Mouse (Mus musculus) lung, postnatal 0 days (tissue): ENCODE results near the gene Vwa2. TPM values are rescaled to one million over a fixed set of nuclear protein-coding genes. Genes with fewer than 3 reads are reported as not detected.

ENCODE experiments used
- ATAC-seq: fragments of 200-750 bp; cut with Nextera tagmentation; 2 replicates; pipeline ENCODE4 v1.8.0; 2017; ENCODE audit warnings: moderate library complexity
- DNase-seq: peaks from one replicate; pipeline ENCODE4 v3.0.0-alpha.2; 2016; ENCODE audit warnings: low spot score
- H3K27ac ChIP-seq: fragments of 300-500 bp; sonication (generic); 2 replicates; pipeline ENCODE4 v1.5.1; 2014; ENCODE audit warnings: antibody characterized with exemption, mild to moderate bottlenecking, low read length, mixed read lengths
- H3K27me3 ChIP-seq: fragments of 300-500 bp; sonication (generic); replicated peaks from 2 replicates; pipeline ENCODE4 v1.6.1; 2014; ENCODE audit warnings: low read length, mixed read lengths; ENCODE audit not compliant: insufficient read depth
- H3K36me3 ChIP-seq: fragments of 300-500 bp; sonication (generic); 2 replicates; pipeline ENCODE4 v1.6.1; 2014; ENCODE audit warnings: low read length, mixed read lengths; ENCODE audit not compliant: insufficient read depth
- H3K4me1 ChIP-seq: fragments of 300-500 bp; sonication (generic); 2 replicates; pipeline ENCODE4 v1.6.1; 2014; ENCODE audit warnings: antibody characterized with exemption, low read depth, low read length, mixed read lengths; ENCODE audit not compliant: insufficient read depth
- H3K4me2 ChIP-seq: fragments of 300-500 bp; sonication (generic); replicated peaks from 2 replicates; pipeline ENCODE4 v1.6.1; 2014; ENCODE audit warnings: low read depth, mild to moderate bottlenecking, low read length, moderate library complexity, mixed read lengths
- H3K4me3 ChIP-seq: fragments of 300-500 bp; sonication (generic); 2 replicates; pipeline ENCODE4 v1.5.1; 2014; ENCODE audit warnings: low read depth, low read length
- H3K9ac ChIP-seq: fragments of 300-500 bp; sonication (generic); replicated peaks from 2 replicates; pipeline ENCODE4 v1.6.1; 2014; ENCODE audit warnings: low read depth, mild to moderate bottlenecking
- H3K9me3 ChIP-seq: fragments of 300-500 bp; sonication (generic); 2 replicates; pipeline ENCODE4 v1.6.1; 2016; ENCODE audit warnings: low read length, mixed read lengths
- CTCF ChIP-seq: IDR thresholded peaks from 2 replicates; pipeline ENCODE4 v1.5.1; 2016; ENCODE audit warnings: antibody characterized with exemption, mild to moderate bottlenecking
- EP300 ChIP-seq: IDR thresholded peaks from 2 replicates; pipeline ENCODE4 v1.6.1; 2016; ENCODE audit warnings: antibody characterized with exemption, mild to moderate bottlenecking, control low read depth
- WGBS: fragments of 180-500 bp; shearing (Covaris S2); extraction: QIAGEN DNeasy Blood & Tissue Kit; methylation state at CpG from one replicate; pipeline ENCODE4 v1.1.7; 2014; 5-methylcytosine and 5-hydroxymethylcytosine counted together
- polyA plus RNA-seq: library from polyadenylated mRNA; unstranded; fragments of >200 nt; fragmentation: Nextera tagmentation; extraction: Ambion mirVana; gene quantifications from 2 replicates; pipeline ENCODE4 v1.2.1, GENCODE M21; 2015

The Vwa2 gene
- polyA plus RNA-seq, 1 experiment from 2014 or later = 0.48 TPM

DNA sequence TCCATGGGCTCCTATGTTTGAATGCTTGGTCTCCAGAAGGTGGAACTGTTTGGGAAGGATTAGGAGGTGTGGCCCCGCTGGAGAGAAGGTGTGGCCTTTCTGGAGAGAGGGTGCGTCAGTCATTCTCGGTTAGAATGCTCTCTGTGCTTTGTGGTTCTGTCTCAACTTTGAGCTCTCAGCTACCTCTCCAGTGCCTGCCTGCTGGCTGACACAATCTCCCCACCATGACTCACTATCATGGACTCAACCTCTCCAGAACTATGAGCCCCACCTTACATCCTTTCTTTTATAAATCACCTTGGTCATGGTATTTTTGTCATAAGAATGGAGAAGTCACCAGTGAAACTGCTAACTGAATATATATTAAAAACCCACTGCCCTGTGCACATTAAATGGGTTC lies 40.6 kb downstream of the Vwa2 start:
- Histone ChIP-seq H3K36me3 (no peaks in the 10 kb centered on the region), H3K27me3 (no peaks in the 10 kb centered on the region), H3K4me3 (no peak overlapping the region), H3K4me2 (no peak overlapping the region), H3K9me3 (no peaks in the 10 kb centered on the region), H3K4me1 (no peaks in the 10 kb centered on the region), H3K27ac (peak overlapping the region; percentile 64), H3K9ac (no peak overlapping the region)
- 82% methylated on average over 3 of the region's 3 CpGs for WGBS
- TF ChIP-seq CTCF (no peak), EP300 (no peak)
- ATAC-seq (peak; percentile 65), DNase-seq (peak; percentile 73)

DNA sequence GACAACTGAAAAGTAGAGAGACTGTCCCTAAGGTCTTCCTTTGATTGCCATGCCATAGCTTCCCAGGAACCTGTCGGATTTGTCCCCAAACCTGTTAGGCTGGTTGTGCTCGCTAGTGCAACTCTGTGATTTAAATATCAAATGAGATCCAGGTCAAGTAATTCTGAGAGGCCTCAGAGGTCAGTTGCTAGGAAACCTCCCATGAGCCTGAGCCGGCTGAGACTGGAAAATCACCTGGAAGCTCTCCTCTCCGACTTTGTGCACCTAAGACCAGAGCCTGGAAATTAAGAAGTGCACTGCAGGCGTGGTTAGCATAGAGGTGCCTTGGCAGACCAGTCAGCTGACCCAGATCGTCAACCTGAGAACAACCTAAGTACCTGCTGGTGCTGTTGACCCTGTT lies 41.0 kb downstream of the Vwa2 start:
- Histone ChIP-seq H3K27ac (peak overlapping the region; percentile 68), H3K36me3 (no peaks in the 10 kb centered on the region), H3K4me3 (no peak overlapping the region), H3K27me3 (no peaks in the 10 kb centered on the region), H3K4me1 (no peaks in the 10 kb centered on the region), H3K4me2 (no peak overlapping the region), H3K9ac (no peak overlapping the region), H3K9me3 (no peaks in the 10 kb centered on the region)
- ATAC-seq (peak; percentile 79), DNase-seq (peak; percentile 92)
- no peak for TF ChIP-seq CTCF
- TF ChIP-seq EP300 = peak; percentile 77
- 49% methylated on average over 6 of the region's 6 CpGs for WGBS

DNA sequence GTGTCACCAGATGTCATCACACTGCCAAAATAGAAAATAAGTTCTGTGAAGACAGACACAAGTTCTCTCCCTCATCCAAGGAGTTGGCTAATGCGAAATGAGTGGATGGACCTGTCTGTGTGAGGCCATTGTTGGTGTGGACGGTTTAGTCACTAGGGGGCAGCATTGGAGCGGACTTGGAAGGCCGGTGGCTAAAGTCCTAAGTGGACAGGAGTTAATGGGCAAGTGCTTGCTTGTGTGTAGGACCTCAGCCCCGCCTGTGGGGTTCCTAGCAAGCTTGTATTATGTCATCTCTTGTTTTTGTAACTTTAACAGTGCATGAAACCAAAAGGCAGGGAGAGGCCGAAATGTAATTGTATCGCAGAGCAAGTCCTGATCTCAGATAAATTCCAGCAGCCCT lies 45.6 kb downstream of the Vwa2 start:
- Histone ChIP-seq H3K36me3 (no peaks in the 10 kb centered on the region; the same call in 1 of the 2 replicates), H3K4me3 (no peak overlapping the region), H3K27ac (no peak overlapping the region), H3K9me3 (no peaks in the 10 kb centered on the region), H3K4me2 (no peak overlapping the region), H3K4me1 (no peaks in the 10 kb centered on the region), H3K9ac (no peak overlapping the region), H3K27me3 (no peaks in the 10 kb centered on the region)
- DNase-seq (peak; percentile 96), ATAC-seq (peak; percentile 81)
- TF ChIP-seq CTCF (peak; percentile 97), EP300 (no peak)
- WGBS = 18% methylated on average over 7 of the region's 7 CpGs

DNA sequence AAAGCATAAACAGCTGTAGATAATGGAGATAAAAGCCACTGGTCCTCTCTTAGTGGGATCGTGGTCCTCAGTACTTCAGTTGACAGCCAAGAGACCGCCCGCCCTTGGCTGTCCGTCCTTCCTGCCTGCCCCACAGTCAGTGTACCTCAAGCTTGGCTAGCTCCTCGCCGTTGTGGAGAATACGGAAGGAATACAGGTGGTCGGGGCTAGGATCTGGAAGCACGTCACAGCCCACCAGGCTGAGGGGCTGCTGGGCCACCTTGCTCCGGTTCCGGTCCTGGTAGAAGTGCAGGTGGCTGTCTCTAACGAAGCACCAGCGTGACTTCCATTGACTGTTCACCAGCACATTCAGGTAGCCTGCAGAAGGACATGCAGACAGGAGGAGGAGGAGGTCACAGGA lies 46.2 kb downstream of the Vwa2 start:
- WGBS = 86% methylated on average over 13 of the region's 13 CpGs
- TF ChIP-seq EP300 (no peak), CTCF (no peak)
- Histone ChIP-seq H3K9ac (no peak overlapping the region), H3K4me1 (no peaks in the 10 kb centered on the region), H3K4me3 (no peak overlapping the region), H3K36me3 (no peaks in the 10 kb centered on the region; the same call in 1 of the 2 replicates), H3K4me2 (no peak overlapping the region), H3K27ac (no peak overlapping the region), H3K27me3 (no peaks in the 10 kb centered on the region), H3K9me3 (no peaks in the 10 kb centered on the region)
- DNase-seq (no peak), ATAC-seq (no peak)

DNA sequence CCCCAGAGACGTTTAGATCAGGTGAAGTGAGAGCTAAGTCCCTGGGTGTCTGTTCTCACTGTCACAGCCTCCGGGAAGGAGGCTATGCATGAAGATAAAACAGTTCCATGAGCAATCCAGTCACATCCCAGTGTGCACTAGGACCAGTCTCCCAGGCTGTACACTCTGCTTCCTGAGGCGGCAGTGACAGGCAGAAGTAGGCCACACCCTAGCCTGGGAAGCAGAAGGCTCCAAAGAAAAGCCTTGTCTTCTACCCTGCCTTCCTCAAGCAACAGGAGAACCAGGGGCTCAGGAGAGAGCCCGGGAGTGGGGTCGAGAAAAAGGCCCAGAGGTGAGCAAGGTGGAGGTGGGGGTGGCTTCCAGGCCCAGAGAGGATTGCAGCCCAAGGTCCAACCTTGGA lies 47.7 kb downstream of the Vwa2 start:
- Histone ChIP-seq H3K27ac (no peak overlapping the region), H3K4me3 (no peak overlapping the region), H3K36me3 (no peaks in the 10 kb centered on the region; the same call in 1 of the 2 replicates), H3K27me3 (no peaks in the 10 kb centered on the region), H3K4me1 (no peaks in the 10 kb centered on the region), H3K4me2 (no peak overlapping the region), H3K9ac (no peak overlapping the region), H3K9me3 (no peaks in the 10 kb centered on the region)
- WGBS = 68% methylated on average over 5 of the region's 5 CpGs
- TF ChIP-seq CTCF (no peak), EP300 (no peak)
- no peak for DNase-seq
- ATAC-seq = no peak

DNA sequence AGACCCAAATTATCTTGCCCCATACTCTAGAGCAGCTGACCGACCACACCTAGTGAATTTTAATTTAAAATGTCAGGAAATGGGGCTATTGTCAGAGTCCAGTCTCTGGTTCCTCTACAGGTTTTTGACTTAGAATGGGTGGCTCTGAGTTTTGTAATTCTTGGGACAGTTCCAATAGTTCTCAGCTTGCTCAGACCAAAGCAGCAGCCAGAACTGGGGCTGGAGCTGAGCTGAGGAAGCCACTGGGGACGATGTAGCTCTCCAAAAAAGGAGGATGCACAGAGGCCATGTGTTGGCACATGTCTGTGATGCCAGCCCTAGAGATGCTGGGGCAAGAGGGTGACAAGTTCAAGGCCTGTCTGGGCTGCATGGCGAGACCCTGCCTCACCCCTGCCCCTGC lies 55.3 kb downstream of the Vwa2 start:
- no peaks in the 10 kb centered on the region for H3K4me1 ChIP-seq
- no peaks in the 10 kb centered on the region for H3K36me3 ChIP-seq
- WGBS = 49% methylated on average over 3 of the region's 3 CpGs
- DNase-seq (peak; percentile 59), ATAC-seq (0 out of 2 replicates have a peak, but pooled peaks have one; percentile 21)
- H3K4me2 ChIP-seq = no peak overlapping the region
- TF ChIP-seq EP300 = no peak
- H3K27ac ChIP-seq = no peak overlapping the region
- no peaks in the 10 kb centered on the region for H3K27me3 ChIP-seq
- H3K4me3 ChIP-seq = no peak overlapping the region
- no peak overlapping the region for H3K9ac ChIP-seq
- H3K9me3 ChIP-seq = no peaks in the 10 kb centered on the region

DNA sequence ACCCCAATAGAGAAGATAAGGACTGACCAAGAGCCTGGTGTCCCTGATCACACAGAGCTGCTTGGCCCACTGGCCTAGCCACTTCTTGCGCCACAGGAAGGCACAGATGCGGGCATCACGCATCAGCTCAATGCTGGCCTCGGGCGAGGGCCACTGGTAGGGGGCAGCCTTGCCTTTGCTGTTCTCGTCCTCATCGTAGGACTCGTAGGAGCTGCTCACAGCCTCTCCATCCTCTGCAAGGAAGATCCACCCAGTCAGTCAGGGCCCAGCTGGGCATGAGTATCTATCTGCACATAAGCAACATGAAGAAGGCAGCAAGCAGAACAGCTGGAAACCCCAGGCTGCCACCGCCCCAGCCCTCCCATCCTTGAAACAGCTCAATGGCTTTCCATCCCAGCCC lies 56.0 kb downstream of the Vwa2 start:
- TF ChIP-seq CTCF = peak; percentile 56
- no peak for TF ChIP-seq EP300
- DNase-seq = no peak
- no peaks in the 10 kb centered on the region for H3K27me3 ChIP-seq
- H3K27ac ChIP-seq = no peak overlapping the region
- H3K36me3 ChIP-seq = no peaks in the 10 kb centered on the region
- no peak overlapping the region for H3K4me3 ChIP-seq
- H3K9ac ChIP-seq = no peak overlapping the region
- no peak overlapping the region for H3K4me2 ChIP-seq
- no peaks in the 10 kb centered on the region for H3K9me3 ChIP-seq
- WGBS = 77% methylated on average over 9 of the region's 9 CpGs
- peak; percentile 46 for ATAC-seq
- no peaks in the 10 kb centered on the region for H3K4me1 ChIP-seq
